Mouse (Mus musculus) testis, adult 2 months (tissue): ENCODE results near the gene Pcnx2.

Experiments
- CTCF ChIP-seq: fragments of 200-500 bp; IDR thresholded peaks from 2 replicates; pipeline ENCODE4 v1.5.1; 2012; ENCODE audit warnings: low read depth, mild to moderate bottlenecking, inconsistent platforms, low read length, moderate library complexity; ENCODE audit not compliant: control insufficient read depth, insufficient read depth, insufficient replicate concordance
- POLR2A ChIP-seq: fragments of 200-500 bp; IDR thresholded peaks from 2 replicates; pipeline ENCODE4 v1.6.1; 2012; ENCODE audit warnings: low read depth, mild to moderate bottlenecking, inconsistent platforms, low read length, moderate library complexity; ENCODE audit not compliant: control insufficient read depth

GRCm38 (mm10) chr8:125944511-125944910 is 46.4 kb upstream of the Pcnx2 start:
- TF ChIP-seq POLR2A (no peak), CTCF (no peak)
